Mouse (Mus musculus): ENCODE data around the gene Stx4a.

DNA sequence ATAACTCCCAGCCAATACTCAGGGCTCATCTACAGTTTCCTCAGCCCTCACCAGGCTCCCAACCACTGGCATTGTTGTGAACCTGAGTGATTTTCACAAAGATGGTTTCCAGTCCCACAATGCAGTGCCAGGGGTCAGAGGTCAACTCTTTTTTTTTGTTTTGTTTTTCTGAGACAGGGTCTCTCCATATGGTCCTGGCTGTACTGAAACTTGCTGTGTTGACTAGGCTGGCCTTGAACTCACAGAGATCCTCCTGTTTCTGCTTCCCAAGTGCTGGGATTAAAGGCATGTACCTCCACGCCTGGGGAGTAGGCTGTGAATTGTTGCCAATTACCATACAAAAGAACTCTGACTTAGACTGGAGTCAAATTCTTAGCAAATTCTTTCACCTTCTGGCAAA is 14.2 kb upstream of the Stx4a start:
- TF ChIP-seq POLR2A (IDR thresholded peaks at IDR 0.05; ENCODE audit: insufficient read depth, low read depth, low read length) = no peak
- no peak for TF ChIP-seq CTCF (IDR thresholded peaks at IDR 0.05)
- TF ChIP-seq EP300 (IDR thresholded peaks at IDR 0.05; ENCODE audit: insufficient read depth, low read depth, low read length) = no peak
